Mouse (Mus musculus): ENCODE measurements at regions not wholly inside any gene's neighbourhood (a gene's known extent, or its start where the extent isn't known, plus 50 kb on each side); places are given as distances from the start of the nearest gene placed in this dataset.

- TF ChIP-seq CTCF (IDR thresholded peaks at IDR 0.05; ENCODE audit: borderline replicate concordance, control insufficient read depth, extremely low read depth, insufficient read depth, low read length, poor library complexity) (no peak), POLR2A (IDR thresholded peaks at IDR 0.05; ENCODE audit: control insufficient read depth, extremely low read depth, insufficient read depth, low read length, poor library complexity) (no peak)
Observed at GRCm38 (mm10) chr1:153994871-153995270, 94.8 kb upstream of the Teddm2 start.

All from thymus, adult 2 months (tissue).